Mouse (Mus musculus) right cerebral cortex, adult 18-20 months (tissue): ENCODE measurements around the gene Rnf213.
A peak's percentile ranks its signal among the peaks of the same experiment; 100 is the strongest.
"Not testable (repeated sequence)": the region's sequence is repeated elsewhere in the genome, so short reads cannot be mapped to it uniquely, and the experiment has no call there.

Experiments
- DNase-seq: peaks from one replicate; pipeline ENCODE4 v3.0.0; 2022; ENCODE audit warnings: mixed read lengths

Gene Rnf213

GRCm38 (mm10) chr11:119392800-119393482 is at the start of gene Rnf213:
Rnf213 (plus strand) TSS chr11:119393100.
- DNase-seq = peak; percentile 18

- DNase-seq = no peak
These were observed 48.7 kb upstream of the Rnf213 start for GRCm38 (mm10) chr11:119344178-119344577.

- no peak for DNase-seq
These were observed 48.0 kb upstream of the Rnf213 start for GRCm38 (mm10) chr11:119344865-119345264.

DNA sequence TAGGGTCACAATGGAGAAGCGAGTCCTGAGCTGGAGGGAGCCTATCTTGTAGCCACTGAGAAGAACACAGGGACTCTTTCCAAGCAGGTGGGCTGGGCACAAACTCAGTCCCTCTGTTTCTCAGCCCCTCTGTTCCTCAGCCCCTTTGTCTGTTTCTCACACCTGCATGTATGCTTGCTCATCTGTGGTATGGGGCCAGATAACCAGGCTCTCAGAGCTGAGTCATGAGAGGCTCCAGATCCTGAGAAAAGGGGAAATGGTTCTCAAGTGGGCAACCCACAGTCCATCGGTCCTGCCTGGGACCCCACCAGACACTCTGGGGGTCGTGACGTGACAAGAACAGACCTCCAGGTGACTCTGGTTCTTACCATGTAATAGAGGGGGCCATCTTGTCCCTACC is 45.8 kb upstream of the Rnf213 start:
- DNase-seq = no peak

DNA sequence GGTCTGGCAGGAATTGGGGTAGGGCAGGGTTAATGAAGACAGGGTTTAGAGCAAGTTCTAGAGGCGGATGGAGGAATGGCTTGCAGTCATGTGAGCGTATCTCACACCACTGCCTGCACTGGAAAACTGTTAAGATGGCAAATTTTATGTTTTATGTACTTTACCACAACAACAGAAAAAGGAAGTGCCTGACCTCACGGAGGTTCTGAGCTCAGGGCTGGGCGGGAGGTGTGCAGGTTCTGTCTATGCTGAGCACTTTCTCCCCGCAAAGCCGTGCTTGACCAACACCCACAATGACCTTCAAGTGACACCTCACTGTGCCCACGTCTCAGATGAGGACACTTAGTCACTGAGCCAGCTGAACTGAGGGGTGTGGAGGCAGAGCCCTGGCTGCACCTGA is 40.8 kb upstream of the Rnf213 start:
- no peak for DNase-seq

- DNase-seq = no peak
These were observed 39.0 kb upstream of the Rnf213 start for GRCm38 (mm10) chr11:119353946-119354345.

DNA sequence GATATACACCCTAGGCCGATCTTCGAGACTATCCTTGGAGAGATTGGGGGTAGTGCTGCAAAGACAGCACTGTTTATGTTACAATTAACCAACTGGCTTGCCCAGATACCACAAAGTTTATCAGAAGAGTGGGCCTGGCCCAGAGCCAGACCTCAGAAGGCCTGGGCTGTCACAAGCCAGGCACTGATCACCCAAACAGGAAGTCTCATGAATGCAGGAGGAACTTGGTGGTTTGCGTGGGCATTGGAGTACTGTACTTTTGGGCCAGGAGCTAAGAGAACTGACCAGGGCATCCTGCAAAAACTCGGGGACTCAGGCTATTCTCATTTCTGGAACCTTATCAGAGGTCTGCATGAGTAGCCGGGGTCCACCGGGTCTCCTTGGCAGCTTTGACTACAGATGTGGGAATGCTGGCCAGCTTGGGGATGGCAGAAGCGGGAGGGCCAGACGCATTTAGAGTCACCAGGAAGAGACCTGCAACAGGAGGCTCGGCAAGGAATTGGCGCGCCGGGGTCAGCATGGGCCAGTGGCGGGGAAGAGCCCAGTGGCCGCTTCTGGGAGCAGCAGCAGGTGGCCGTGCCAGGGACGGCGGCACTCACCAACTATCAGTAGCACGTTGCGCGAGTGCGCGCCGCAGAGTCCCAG is 38.0 kb upstream of the Rnf213 start:
- DNase-seq = no peak

DNA sequence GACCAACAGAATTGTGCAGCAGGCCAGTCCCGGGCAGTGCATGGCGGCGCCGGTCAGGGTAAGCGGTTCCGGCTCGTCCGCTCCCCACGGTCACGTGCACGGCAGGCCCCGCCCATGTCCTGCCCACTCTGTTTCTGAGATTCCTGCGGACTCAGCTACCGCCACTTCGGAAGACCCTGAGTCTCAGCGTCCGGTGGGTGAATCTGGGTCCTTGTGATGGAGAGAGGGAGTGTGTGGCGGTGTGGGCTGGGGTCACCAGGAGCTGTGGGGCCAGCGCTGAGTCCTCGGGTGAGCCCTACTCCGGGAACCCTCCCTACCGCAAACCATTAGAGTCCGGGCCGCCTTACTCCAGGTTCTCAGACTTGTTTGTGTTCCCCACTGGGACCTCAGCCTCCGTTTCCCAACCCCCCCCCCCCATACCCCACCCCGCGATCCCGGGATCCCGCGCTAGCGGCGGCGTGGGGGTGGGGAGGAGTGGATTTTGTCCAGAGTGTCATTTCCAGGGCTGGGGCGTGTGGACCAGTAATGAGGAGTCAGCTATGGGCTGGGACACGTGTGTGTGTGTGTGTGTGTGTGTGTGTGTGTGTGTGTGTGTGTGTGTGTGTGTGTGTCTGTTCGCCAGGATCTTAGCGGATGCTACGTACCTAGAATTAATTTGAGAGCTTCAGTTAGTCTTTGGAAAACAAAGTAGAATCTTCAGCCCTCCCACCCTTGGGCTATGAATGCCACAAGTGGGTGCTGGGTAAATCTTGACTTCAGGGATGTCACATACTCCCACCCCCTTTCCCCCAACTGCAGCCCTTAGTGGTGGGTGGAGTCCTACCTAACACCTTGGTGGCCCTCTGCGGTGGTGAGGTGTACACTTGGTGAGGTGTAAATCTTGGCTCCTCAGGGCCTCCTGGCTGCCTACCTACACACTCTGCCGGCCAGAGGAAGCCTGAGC is 37.2 kb upstream of the Rnf213 start, which contains the start of the genes Sgsh and Slc26a11:
Gene Sgsh, minus strand, starts transcription at position 94 of the 943 bp plus-strand sequence.
Gene Slc26a11, plus strand, starts transcription at position 115 of the 943 bp plus-strand sequence.
- DNase-seq = peak; percentile 79

- DNase-seq = no peak
These were observed 33.8 kb upstream of the Rnf213 start for GRCm38 (mm10) chr11:119359089-119359488.

DNA sequence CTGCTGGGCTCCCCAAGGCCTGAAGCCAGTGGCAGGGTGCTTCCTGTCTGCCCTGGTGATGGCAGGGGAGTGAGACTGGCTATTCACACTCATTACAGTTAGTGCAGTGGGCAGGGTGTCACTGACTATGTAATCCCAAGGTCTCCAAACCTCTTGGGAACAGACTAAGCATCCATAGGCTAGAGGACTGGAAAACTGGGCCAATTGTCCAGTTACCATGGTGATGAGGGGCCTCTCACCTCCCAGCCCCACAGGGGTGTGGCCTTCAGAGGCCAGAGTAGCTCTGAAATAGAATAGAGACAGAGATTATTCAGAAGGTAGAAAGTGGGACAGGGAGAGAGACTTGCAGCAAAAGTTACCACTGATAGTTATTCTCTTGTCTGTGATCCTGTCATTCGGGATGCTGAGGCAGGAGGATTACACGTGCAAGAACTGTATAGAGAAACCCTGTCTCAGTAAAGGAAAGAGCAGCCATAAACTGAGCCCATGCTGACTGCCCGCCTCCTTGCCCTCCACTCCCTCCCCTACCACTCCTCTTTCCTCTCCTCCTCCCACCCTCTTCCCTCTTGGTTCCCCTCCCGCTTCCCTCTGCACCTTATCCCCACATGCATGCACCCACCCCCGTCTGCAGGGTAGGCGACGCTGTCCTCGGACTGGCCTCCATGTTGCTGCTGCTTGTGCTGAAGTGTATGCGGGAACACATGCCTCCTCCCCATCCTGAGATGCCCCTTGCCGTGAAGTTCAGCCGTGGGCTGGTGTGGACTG is 29.9 kb upstream of the Rnf213 start:
- no peak for DNase-seq

DNA sequence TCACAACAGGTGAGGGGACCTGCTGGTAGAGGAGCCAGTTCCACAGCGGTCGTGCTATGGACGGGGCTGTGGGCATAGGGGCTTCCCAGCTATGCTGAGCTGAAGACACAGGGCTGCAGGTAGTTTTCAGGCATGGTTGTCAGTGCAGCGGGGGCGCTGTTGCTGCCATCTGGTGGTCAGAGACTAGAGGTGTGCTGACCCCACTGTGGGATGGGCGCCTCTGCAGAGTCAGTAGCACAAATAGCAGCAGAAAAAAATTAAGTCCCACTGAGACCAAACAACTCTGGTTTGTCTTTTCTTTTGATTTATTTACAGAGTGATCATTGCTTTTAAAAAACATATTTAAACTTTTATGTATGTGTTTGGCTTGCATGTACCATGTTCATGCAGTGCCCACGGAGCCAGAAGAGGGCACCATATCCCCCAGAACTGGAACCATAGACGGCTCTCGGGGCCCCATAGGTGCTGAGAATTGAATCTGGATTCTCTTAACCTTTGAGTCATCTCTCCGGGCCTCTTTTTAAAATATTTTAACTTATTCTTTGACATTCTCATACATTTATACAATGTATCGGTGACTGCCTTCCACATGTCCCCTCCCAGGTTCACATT is 29.3 kb upstream of the Rnf213 start:
- DNase-seq = peak; percentile 58

DNA sequence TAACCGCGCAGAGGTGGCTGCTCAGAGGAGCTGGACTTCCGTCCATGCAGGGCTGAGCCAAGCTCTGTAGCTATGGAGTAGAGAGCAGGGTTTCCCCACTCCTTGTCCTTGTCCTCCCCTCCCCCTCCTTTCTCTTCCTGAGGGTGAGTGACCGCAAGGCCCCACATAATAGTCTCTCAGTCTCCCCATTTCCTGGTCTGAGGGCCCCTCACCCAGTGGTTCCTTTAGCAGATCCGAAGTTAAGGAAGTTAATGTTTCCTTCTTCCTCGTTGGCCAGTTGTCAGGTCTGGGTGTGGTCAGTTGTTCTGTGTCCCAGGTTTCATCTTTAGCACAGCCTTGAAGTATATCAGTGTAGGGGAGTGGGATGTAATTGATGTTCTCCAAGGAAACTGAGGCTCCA is 17.5 kb upstream of the Rnf213 start:
- DNase-seq = no peak

DNA sequence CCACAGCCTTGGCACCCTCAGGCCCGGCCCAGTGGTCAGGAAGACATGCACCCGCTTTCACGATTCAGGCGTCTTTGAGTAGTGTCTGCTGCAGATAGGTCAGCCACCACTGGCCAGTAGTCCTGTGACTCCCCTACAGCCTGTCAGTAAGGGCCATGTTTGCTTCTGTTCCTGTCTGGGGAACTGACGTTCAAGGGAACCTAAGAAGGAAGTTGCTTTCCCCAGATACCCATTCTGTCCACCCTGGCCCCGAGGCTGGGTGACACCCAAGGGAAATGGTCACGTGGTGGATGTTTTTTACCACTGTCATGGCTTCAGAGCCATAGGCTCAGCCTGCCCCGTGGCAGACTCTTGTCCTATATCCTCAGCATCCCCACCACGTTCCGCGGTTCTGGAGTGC is 15.6 kb upstream of the Rnf213 start:
- no peak for DNase-seq

DNA sequence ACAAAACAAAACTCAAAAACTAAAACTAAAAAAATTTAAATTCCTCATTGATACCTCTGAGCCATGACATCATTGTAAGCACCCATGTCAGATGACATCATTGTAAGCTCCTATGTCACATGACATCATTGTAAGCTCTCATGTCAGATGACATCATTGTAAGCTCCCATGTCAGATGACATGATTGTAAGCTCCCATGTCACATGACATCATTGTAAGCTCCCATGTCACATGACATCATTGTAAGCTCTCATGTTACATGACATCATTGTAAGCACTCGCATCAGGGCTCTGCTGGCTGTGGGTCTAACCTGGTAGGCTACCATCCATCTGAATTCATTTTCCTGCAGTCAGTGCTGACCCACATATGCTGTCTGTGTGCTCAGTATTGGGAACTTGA is 14.3 kb upstream of the Rnf213 start:
- no peak for DNase-seq

- DNase-seq = no peak
These were observed 11.1 kb upstream of the Rnf213 start for GRCm38 (mm10) chr11:119381631-119382337.

- no peak for DNase-seq
These were observed 10.5 kb upstream of the Rnf213 start for GRCm38 (mm10) chr11:119382338-119382850.

- no peak for DNase-seq
These were observed 8.0 kb upstream of the Rnf213 start for GRCm38 (mm10) chr11:119384904-119385303.

DNA sequence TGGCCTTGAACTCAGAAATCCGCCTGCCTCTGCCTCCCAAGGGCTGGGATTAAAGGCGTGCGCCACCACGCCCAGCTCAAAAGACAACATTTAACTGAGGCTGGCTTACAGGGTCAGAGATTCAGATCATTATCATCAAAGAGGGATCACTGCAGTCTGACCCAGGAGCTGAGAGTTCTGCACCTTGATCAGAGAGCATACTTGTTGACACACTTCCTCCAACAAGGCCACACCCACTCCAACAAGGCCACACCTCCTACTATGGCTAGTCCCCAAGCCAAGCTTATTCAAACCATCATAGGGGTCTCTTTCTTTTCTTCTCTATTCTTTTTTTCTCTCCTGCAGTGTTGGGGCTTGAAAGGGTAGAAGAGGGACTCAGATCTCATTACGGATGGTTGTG is 6.6 kb upstream of the Rnf213 start:
- DNase-seq = no peak

- DNase-seq = not testable (repeated sequence)
These were observed 5.6 kb upstream of the Rnf213 start for GRCm38 (mm10) chr11:119387273-119387672.

- peak; percentile 56 for DNase-seq
These were observed 3.0 kb upstream of the Rnf213 start for GRCm38 (mm10) chr11:119389851-119390270.
